Mouse (Mus musculus): ENCODE measurements around the gene Cpxm1.

- TF ChIP-seq ZKSCAN1 (IDR thresholded peaks at IDR 0.05; ENCODE audit: low read depth, low read length) (no peak), BHLHE40 (IDR thresholded peaks at IDR 0.05; ENCODE audit: borderline replicate concordance, low read depth, low read length) (no peak), USF1 (IDR thresholded peaks at IDR 0.05; ENCODE audit: low read depth, low read length) (no peak), CHD2 (IDR thresholded peaks at IDR 0.05; ENCODE audit: low read length) (no peak), NELFE (IDR thresholded peaks at IDR 0.05; ENCODE audit: low read depth, low read length) (no peak)
Observed at GRCm38 (mm10) chr2:130412775-130413174, 15.4 kb upstream of the Cpxm1 start.

Data from MEL (cell line).